Mouse (Mus musculus): ENCODE data around the gene Tcp1. TPM values are rescaled to one million over a fixed set of nuclear protein-coding genes. Genes with fewer than 3 reads are reported as not detected.

The Tcp1 gene
- 7.2 and 49.7 TPM in 2 replicates for polyA plus RNA-seq (2012; ENCODE audit: low replicate concordance)

GRCm38 (mm10) chr17:12915488-12915880, at the start of gene Tcp1:
Gene Tcp1, plus strand, starts transcription at chr17:12915701.

GRCm38 (mm10) chr17:12868043-12868442, 47.5 kb upstream of the Tcp1 start, which contains the start of gene Mas1:
Gene Mas1, minus strand, starts transcription at chr17:12868143.

DNA sequence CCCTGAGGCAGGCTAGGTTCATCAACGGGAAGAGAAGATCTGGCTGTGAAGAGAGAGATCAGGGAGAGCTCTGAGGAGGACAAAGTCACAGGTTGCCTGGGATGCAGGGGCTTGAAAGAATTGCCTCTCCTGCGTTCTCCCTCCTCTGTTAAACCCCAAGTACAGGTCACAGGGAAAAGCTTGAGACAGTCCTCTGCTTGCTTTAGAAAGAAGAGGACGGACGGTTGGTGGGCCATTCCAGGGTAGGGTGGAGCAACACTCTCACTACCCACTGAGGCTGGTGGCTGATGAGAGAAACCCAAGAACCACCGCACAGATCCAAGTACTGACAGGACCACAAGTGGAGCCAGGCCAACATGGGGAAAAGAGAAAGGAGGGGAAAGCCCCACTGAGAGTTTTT, 39.8 kb upstream of the Tcp1 start, which contains the start of gene Mrgprh:
TSS of gene Mrgprh (plus strand) at position 301 of the 400 bp plus-strand sequence.

GRCm38 (mm10) chr17:12909361-12910280, 5.9 kb upstream of the Tcp1 start, which contains the start of gene Pnldc1:
Gene Pnldc1, minus strand, starts transcription at chr17:12910230.

GRCm38 (mm10) chr17:12915881-12916583, 531 bp downstream of the Tcp1 start, which contains the start of gene Mrpl18:
Gene Mrpl18, minus strand, starts transcription at chr17:12916345.

GRCm38 (mm10) chr17:12940151-12940805, 24.8 kb downstream of the Tcp1 start, which contains the start of gene Acat3:
Gene Acat3, minus strand, starts transcription at chr17:12940600.

GRCm38 (mm10) chr17:12960331-12960873, 44.9 kb downstream of the Tcp1 start, which contains the start of gene Acat2:
Gene Acat2, minus strand, starts transcription at chr17:12960747.

Other genes with a start within 250 kb of the Tcp1 start
- not detected in 2 replicates for gene Slc22a1, start 239.9 kb upstream of the Tcp1 start, polyA plus RNA-seq (2012; ENCODE audit: low replicate concordance)
- gene Igf2r, start 146.0 kb upstream of the Tcp1 start, polyA plus RNA-seq (2012; ENCODE audit: low replicate concordance), result 3.1 and 4.5 TPM in 2 replicates
- not detected in 2 replicates for gene Mas1, start 47.6 kb upstream of the Tcp1 start, polyA plus RNA-seq (2012; ENCODE audit: low replicate concordance)
- not detected in 2 replicates for gene Mrgprh, start 39.7 kb upstream of the Tcp1 start, polyA plus RNA-seq (2012; ENCODE audit: low replicate concordance)
- gene Pnldc1, start 5.5 kb upstream of the Tcp1 start, polyA plus RNA-seq (2012; ENCODE audit: low replicate concordance), result 0.51 and 0.82 TPM in 2 replicates
- gene Mrpl18, start 644 bp downstream of the Tcp1 start, polyA plus RNA-seq (2012; ENCODE audit: low replicate concordance), result 16.2 and 51.3 TPM in 2 replicates
- gene Acat3, start 24.9 kb downstream of the Tcp1 start, polyA plus RNA-seq (2012; ENCODE audit: low replicate concordance), result not detected in 2 replicates
- 1.2 and 2.2 TPM in 2 replicates for gene Acat2, start 45.0 kb downstream of the Tcp1 start, polyA plus RNA-seq (2012; ENCODE audit: low replicate concordance)
- 17.9 and 19.2 TPM in 2 replicates for gene Wtap, start 78.5 kb downstream of the Tcp1 start, polyA plus RNA-seq (2012; ENCODE audit: low replicate concordance)
- gene Sod2, start 91.1 kb downstream of the Tcp1 start, polyA plus RNA-seq (2012; ENCODE audit: low replicate concordance), result 283 and 458 TPM in 2 replicates
- gene Gpr31b, start 136.6 kb downstream of the Tcp1 start, polyA plus RNA-seq (2012; ENCODE audit: low replicate concordance), result not detected in 2 replicates
- gene Tcp10b, start 145.4 kb downstream of the Tcp1 start, polyA plus RNA-seq (2012; ENCODE audit: low replicate concordance), result not detected in 2 replicates
- gene Unc93a, start 216.1 kb downstream of the Tcp1 start, polyA plus RNA-seq (2012; ENCODE audit: low replicate concordance), result not detected in 2 replicates

Data from leukemia stem cell, adult 10-12 weeks (primary cell).